Mouse (Mus musculus): Measurements from ENCODE around the gene Hint1. TPM values are rescaled to one million over a fixed set of nuclear protein-coding genes. Genes with fewer than 3 reads are reported as not detected.

The Hint1 gene
- polyA plus RNA-seq, 1 experiment: 1,165 TPM

GRCm38 (mm10) chr11:54826819-54827218 lies 39.4 kb upstream of the Hint1 start:
- H3K79me2 ChIP-seq (ENCODE audit: control insufficient read depth, insufficient read depth): no peaks in the 10 kb centered on the region
- TF ChIP-seq MYOD1 (IDR thresholded peaks at IDR 0.05; ENCODE audit: control insufficient read depth, insufficient read length, low read depth) (no peak), MYOG (IDR thresholded peaks at IDR 0.05; ENCODE audit: control insufficient read depth, extremely low read depth, insufficient read length) (no peak), CTCF (IDR thresholded peaks at IDR 0.05; ENCODE audit: control insufficient read depth, insufficient read depth, insufficient read length) (no peak), FOSL1 (IDR thresholded peaks at IDR 0.05; ENCODE audit: insufficient read depth, low read length, poor library complexity, severe bottlenecking) (no peak), USF1 (IDR thresholded peaks at IDR 0.05; ENCODE audit: low read depth) (no peak), CEBPB (IDR thresholded peaks at IDR 0.05; ENCODE audit: low read depth) (no peak), MAX (IDR thresholded peaks at IDR 0.05) (no peak)
- H3K27me3 ChIP-seq (ENCODE audit: control insufficient read depth, insufficient read depth, insufficient read length): no peaks in the 10 kb centered on the region
- H3K36me3 ChIP-seq (ENCODE audit: control insufficient read depth, insufficient read depth): no peaks in the 10 kb centered on the region
- H3K4me3 ChIP-seq (ENCODE audit: insufficient read depth, poor library complexity, severe bottlenecking): no peak overlapping the region
- H3K79me3 ChIP-seq (ENCODE audit: low read depth): no peaks in the 10 kb centered on the region
- no peak overlapping the region for H3ac ChIP-seq (ENCODE audit: control insufficient read depth, insufficient read length, low read depth)

- H3ac ChIP-seq (ENCODE audit: control insufficient read depth, insufficient read length, low read depth): no peak overlapping the region
- no peak overlapping the region for H3K4me3 ChIP-seq (ENCODE audit: insufficient read depth, poor library complexity, severe bottlenecking)
- H3K79me2 ChIP-seq (ENCODE audit: control insufficient read depth, insufficient read depth): no peaks in the 10 kb centered on the region
- no peaks in the 10 kb centered on the region for H3K27me3 ChIP-seq (ENCODE audit: control insufficient read depth, insufficient read depth, insufficient read length)
- no peaks in the 10 kb centered on the region for H3K79me3 ChIP-seq (ENCODE audit: low read depth)
- H3K36me3 ChIP-seq (ENCODE audit: control insufficient read depth, insufficient read depth): no peaks in the 10 kb centered on the region
- TF ChIP-seq MYOG (IDR thresholded peaks at IDR 0.05; ENCODE audit: control insufficient read depth, extremely low read depth, insufficient read length) (no peak), MYOD1 (IDR thresholded peaks at IDR 0.05; ENCODE audit: control insufficient read depth, insufficient read length, low read depth) (no peak), FOSL1 (IDR thresholded peaks at IDR 0.05; ENCODE audit: insufficient read depth, low read length, poor library complexity, severe bottlenecking) (no peak), USF1 (IDR thresholded peaks at IDR 0.05; ENCODE audit: low read depth) (no peak), CEBPB (IDR thresholded peaks at IDR 0.05; ENCODE audit: low read depth) (no peak), MAX (IDR thresholded peaks at IDR 0.05) (no peak), CTCF (IDR thresholded peaks at IDR 0.05; ENCODE audit: control insufficient read depth, insufficient read depth, insufficient read length) (no peak)
Measured at GRCm38 (mm10) chr11:54833833-54834232, 32.4 kb upstream of the Hint1 start.

- H3K4me3 ChIP-seq (ENCODE audit: insufficient read depth, poor library complexity, severe bottlenecking): no peak overlapping the region
- no peaks in the 10 kb centered on the region for H3K36me3 ChIP-seq (ENCODE audit: control insufficient read depth, insufficient read depth)
- no peak for TF ChIP-seq MYOG (IDR thresholded peaks at IDR 0.05; ENCODE audit: control insufficient read depth, extremely low read depth, insufficient read length)
- TF ChIP-seq MAX (IDR thresholded peaks at IDR 0.05): no peak
- no peak for TF ChIP-seq CTCF (IDR thresholded peaks at IDR 0.05; ENCODE audit: control insufficient read depth, insufficient read depth, insufficient read length)
- no peak for TF ChIP-seq USF1 (IDR thresholded peaks at IDR 0.05; ENCODE audit: low read depth)
- no peak for TF ChIP-seq CEBPB (IDR thresholded peaks at IDR 0.05; ENCODE audit: low read depth)
- TF ChIP-seq FOSL1 (IDR thresholded peaks at IDR 0.05; ENCODE audit: insufficient read depth, low read length, poor library complexity, severe bottlenecking): no peak
- TF ChIP-seq MYOD1 (IDR thresholded peaks at IDR 0.05; ENCODE audit: control insufficient read depth, insufficient read length, low read depth): no peak
- no peaks in the 10 kb centered on the region for H3K27me3 ChIP-seq (ENCODE audit: control insufficient read depth, insufficient read depth, insufficient read length)
- H3ac ChIP-seq (ENCODE audit: control insufficient read depth, insufficient read length, low read depth): no peak overlapping the region
- H3K79me3 ChIP-seq (ENCODE audit: low read depth): no peaks in the 10 kb centered on the region
- H3K79me2 ChIP-seq (ENCODE audit: control insufficient read depth, insufficient read depth): no peaks in the 10 kb centered on the region
Measured at GRCm38 (mm10) chr11:54834596-54834995, 31.6 kb upstream of the Hint1 start.

GRCm38 (mm10) chr11:54836106-54836505 lies 30.1 kb upstream of the Hint1 start:
- no peaks in the 10 kb centered on the region for H3K79me3 ChIP-seq (ENCODE audit: low read depth)
- no peak overlapping the region for H3K4me3 ChIP-seq (ENCODE audit: insufficient read depth, poor library complexity, severe bottlenecking)
- no peaks in the 10 kb centered on the region for H3K27me3 ChIP-seq (ENCODE audit: control insufficient read depth, insufficient read depth, insufficient read length)
- no peaks in the 10 kb centered on the region for H3K36me3 ChIP-seq (ENCODE audit: control insufficient read depth, insufficient read depth)
- no peaks in the 10 kb centered on the region for H3K79me2 ChIP-seq (ENCODE audit: control insufficient read depth, insufficient read depth)
- H3ac ChIP-seq (ENCODE audit: control insufficient read depth, insufficient read length, low read depth): no peak overlapping the region
- no peak for TF ChIP-seq MYOG (IDR thresholded peaks at IDR 0.05; ENCODE audit: control insufficient read depth, extremely low read depth, insufficient read length)
- TF ChIP-seq MYOD1 (IDR thresholded peaks at IDR 0.05; ENCODE audit: control insufficient read depth, insufficient read length, low read depth): no peak
- TF ChIP-seq USF1 (IDR thresholded peaks at IDR 0.05; ENCODE audit: low read depth): no peak
- TF ChIP-seq MAX (IDR thresholded peaks at IDR 0.05): no peak
- no peak for TF ChIP-seq FOSL1 (IDR thresholded peaks at IDR 0.05; ENCODE audit: insufficient read depth, low read length, poor library complexity, severe bottlenecking)
- TF ChIP-seq CTCF (IDR thresholded peaks at IDR 0.05; ENCODE audit: control insufficient read depth, insufficient read depth, insufficient read length): no peak
- no peak for TF ChIP-seq CEBPB (IDR thresholded peaks at IDR 0.05; ENCODE audit: low read depth)

GRCm38 (mm10) chr11:54839696-54840095 lies 26.5 kb upstream of the Hint1 start:
- no peak overlapping the region for H3K4me3 ChIP-seq (ENCODE audit: insufficient read depth, poor library complexity, severe bottlenecking)
- H3ac ChIP-seq (ENCODE audit: control insufficient read depth, insufficient read length, low read depth): no peak overlapping the region
- H3K79me2 ChIP-seq (ENCODE audit: control insufficient read depth, insufficient read depth): no peaks in the 10 kb centered on the region
- no peaks in the 10 kb centered on the region for H3K36me3 ChIP-seq (ENCODE audit: control insufficient read depth, insufficient read depth)
- no peak for TF ChIP-seq CEBPB (IDR thresholded peaks at IDR 0.05; ENCODE audit: low read depth)
- TF ChIP-seq FOSL1 (IDR thresholded peaks at IDR 0.05; ENCODE audit: insufficient read depth, low read length, poor library complexity, severe bottlenecking): no peak
- TF ChIP-seq CTCF (IDR thresholded peaks at IDR 0.05; ENCODE audit: control insufficient read depth, insufficient read depth, insufficient read length): no peak
- TF ChIP-seq USF1 (IDR thresholded peaks at IDR 0.05; ENCODE audit: low read depth): no peak
- TF ChIP-seq MYOD1 (IDR thresholded peaks at IDR 0.05; ENCODE audit: control insufficient read depth, insufficient read length, low read depth): no peak
- no peak for TF ChIP-seq MAX (IDR thresholded peaks at IDR 0.05)
- TF ChIP-seq MYOG (IDR thresholded peaks at IDR 0.05; ENCODE audit: control insufficient read depth, extremely low read depth, insufficient read length): no peak
- H3K27me3 ChIP-seq (ENCODE audit: control insufficient read depth, insufficient read depth, insufficient read length): no peaks in the 10 kb centered on the region
- H3K79me3 ChIP-seq (ENCODE audit: low read depth): no peaks in the 10 kb centered on the region

- Histone ChIP-seq H3K36me3 (ENCODE audit: control insufficient read depth, insufficient read depth) (no peaks in the 10 kb centered on the region), H3K4me3 (ENCODE audit: insufficient read depth, poor library complexity, severe bottlenecking) (no peak overlapping the region), H3K79me3 (ENCODE audit: low read depth) (no peaks in the 10 kb centered on the region), H3K79me2 (ENCODE audit: control insufficient read depth, insufficient read depth) (no peaks in the 10 kb centered on the region), H3ac (ENCODE audit: control insufficient read depth, insufficient read length, low read depth) (no peak overlapping the region), H3K27me3 (ENCODE audit: control insufficient read depth, insufficient read depth, insufficient read length) (no peaks in the 10 kb centered on the region)
- TF ChIP-seq CEBPB (IDR thresholded peaks at IDR 0.05; ENCODE audit: low read depth): no peak
- TF ChIP-seq CTCF (IDR thresholded peaks at IDR 0.05; ENCODE audit: control insufficient read depth, insufficient read depth, insufficient read length): no peak
- no peak for TF ChIP-seq USF1 (IDR thresholded peaks at IDR 0.05; ENCODE audit: low read depth)
- no peak for TF ChIP-seq MYOG (IDR thresholded peaks at IDR 0.05; ENCODE audit: control insufficient read depth, extremely low read depth, insufficient read length)
- no peak for TF ChIP-seq MYOD1 (IDR thresholded peaks at IDR 0.05; ENCODE audit: control insufficient read depth, insufficient read length, low read depth)
- TF ChIP-seq MAX (IDR thresholded peaks at IDR 0.05): no peak
- TF ChIP-seq FOSL1 (IDR thresholded peaks at IDR 0.05; ENCODE audit: insufficient read depth, low read length, poor library complexity, severe bottlenecking): no peak
Measured at GRCm38 (mm10) chr11:54840891-54841290, 25.3 kb upstream of the Hint1 start.

Measured in C2C12 (cell line).